Mouse (Mus musculus) bone marrow, adult 2 months (tissue): ENCODE data around the gene Tnk1.
A peak's percentile ranks its signal among the peaks of the same experiment; 100 is the strongest.

Experiments
- CTCF ChIP-seq: fragments of 200-500 bp; IDR thresholded peaks from 2 replicates; pipeline ENCODE4 v1.5.1; 2011; ENCODE audit warnings: low read length, control low read depth; ENCODE audit not compliant: control insufficient read depth, insufficient read depth
- POLR2A ChIP-seq: fragments of 200-500 bp; IDR thresholded peaks from 2 replicates; pipeline ENCODE4 v1.6.1; 2011; ENCODE audit warnings: low read depth, mild to moderate bottlenecking, control low read depth, low read length, borderline replicate concordance; ENCODE audit not compliant: control insufficient read depth

DNA sequence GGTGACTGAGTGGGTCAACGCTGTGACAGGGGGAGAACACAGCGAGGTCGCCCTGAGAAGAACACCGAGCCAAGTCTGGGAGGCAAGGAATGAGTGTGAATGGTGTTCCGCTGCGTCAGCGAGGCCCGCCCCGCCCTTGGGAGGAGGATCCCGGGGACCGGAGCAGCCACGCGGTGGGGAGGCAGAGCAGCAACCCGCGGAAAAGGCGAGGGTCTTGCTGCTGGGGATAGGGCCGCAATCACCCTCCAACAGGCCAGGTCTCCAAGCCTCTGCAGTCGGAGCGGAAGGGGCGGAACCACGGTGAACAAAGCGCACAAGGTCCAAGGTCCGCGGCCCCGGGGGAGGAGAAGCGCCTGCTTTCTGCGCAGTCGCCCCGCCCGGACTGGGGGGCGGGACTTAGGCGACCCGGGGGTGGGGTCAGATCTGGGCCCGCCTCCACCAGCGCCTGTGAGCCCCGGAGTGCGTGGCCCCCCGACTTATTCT lies 12.3 kb downstream of the Tnk1 start, which contains the start of gene Plscr3:
- TF ChIP-seq POLR2A, result peak; percentile 89
- TF ChIP-seq CTCF, result no peak
